Mouse (Mus musculus) brown adipose tissue, adult 24 weeks (tissue): ENCODE data around the gene Rps10. TPM values are rescaled to one million over a fixed set of nuclear protein-coding genes. Genes with fewer than 3 reads are reported as not detected.

Experiments
- polyA plus RNA-seq: library from polyadenylated mRNA; stranded (reverse); fragments of >200 nt; gene quantifications from 2 replicates; pipeline ENCODE4 v1.2.4, GENCODE M21; 2012; ENCODE audit not compliant: missing spikeins, insufficient read depth, insufficient read length

The Rps10 gene
- polyA plus RNA-seq, 1 experiment = 765 TPM

Other genes starting within 250 kb of the Rps10 start
- gene Grm4, start 115.3 kb downstream of the Rps10 start, polyA plus RNA-seq = not detected in 2 replicates
- 10.2 TPM in 1 of 2 replicates, not detected in the other for gene Hmga1, start 80.2 kb downstream of the Rps10 start, polyA plus RNA-seq
- gene AI413582, start 70.9 kb downstream of the Rps10 start, polyA plus RNA-seq = 11.1 and 15.6 TPM in 2 replicates
- gene Nudt3, start 13.2 kb downstream of the Rps10 start, polyA plus RNA-seq = 68.4 and 69.5 TPM in 2 replicates
- gene RPS10-NUDT3, start 1.4 kb downstream of the Rps10 start, polyA plus RNA-seq = not detected in 2 replicates
- gene Pacsin1, start 18.8 kb upstream of the Rps10 start, polyA plus RNA-seq = not detected in 2 replicates
- not detected in 2 replicates for gene Spdef, start 92.3 kb upstream of the Rps10 start, polyA plus RNA-seq
- 62.2 and 89.1 TPM in 2 replicates for gene D17Wsu92e, start 184.0 kb upstream of the Rps10 start, polyA plus RNA-seq
- gene Snrpc, start 201.5 kb upstream of the Rps10 start, polyA plus RNA-seq = 50.9 and 79.9 TPM in 2 replicates
- gene Uhrf1bp1, start 219.8 kb upstream of the Rps10 start, polyA plus RNA-seq = 6.1 and 11.2 TPM in 2 replicates